Comparison of ENCODE assay signal across 8 mouse cellular contexts in the genomic region with DNA sequence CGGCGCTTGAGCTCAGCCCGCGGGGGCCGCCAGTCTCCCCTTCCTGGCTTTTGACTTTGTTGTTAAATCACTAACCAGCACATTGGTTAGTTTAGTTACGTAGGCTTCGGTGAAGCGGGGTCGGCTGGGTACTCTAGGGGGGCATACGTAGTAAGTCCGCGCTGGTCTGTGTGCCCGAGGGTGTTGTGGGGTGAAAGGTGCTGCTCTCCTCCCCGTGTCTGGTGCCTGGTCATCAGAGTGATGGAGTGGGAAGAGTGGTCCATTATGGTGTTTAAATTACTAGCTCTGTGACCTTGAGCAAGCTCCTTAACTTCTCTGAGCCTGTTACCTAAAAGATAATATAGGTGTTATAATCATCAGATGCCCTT. TPM values are rescaled to one million over a fixed set of nuclear protein-coding genes. Genes with fewer than 3 reads are reported as not detected.
DNase-seq lines count a peak whose midpoint lies in the region; ATAC-seq and TF ChIP-seq lines count a peak whose summit lies in the region.

No protein-coding gene starts in this region.

- peak; percentile 12; the same call in 1 of the 2 replicates for ATAC-seq in kidney, postnatal 0 days (replicated peaks; ENCODE audit: low FRiP score, low read depth)
- ATAC-seq in embryonic facial prominence, embryonic 12.5 days (ENCODE audit: insufficient number of reproducible peaks, insufficient read depth, low FRiP score, low TSS enrichment) = peak; percentile 22; the same call in 1 of the 2 replicates
- peak; percentile 42 for ATAC-seq in hindbrain, postnatal 0 days
- peak; percentile 63 for ATAC-seq in midbrain, embryonic 16.5 days
- ATAC-seq in CD4-positive, CD25-positive, alpha-beta regulatory T cell, adult 4 months = no peak

- no peak overlapping the region for H3K27ac ChIP-seq in kidney, postnatal 0 days
- H3K27ac ChIP-seq in embryonic facial prominence, embryonic 12.5 days = no peak overlapping the region
- H3K27ac ChIP-seq in hindbrain, postnatal 0 days = no peak overlapping the region
- H3K27ac ChIP-seq in midbrain, embryonic 16.5 days (ENCODE audit: low read length) = no peak overlapping the region

- H3K9ac ChIP-seq in kidney, postnatal 0 days (ENCODE audit: low read depth, low read length) = peak overlapping the region; percentile 50
- peak overlapping the region; percentile 54 for H3K9ac ChIP-seq in embryonic facial prominence, embryonic 12.5 days
- peak overlapping the region; percentile 66 for H3K9ac ChIP-seq in hindbrain, postnatal 0 days (replicated peaks; ENCODE audit: low read length)
- H3K9ac ChIP-seq in midbrain, embryonic 16.5 days (ENCODE audit: low read depth, low read length) = peak overlapping the region; percentile 81

- 2% methylated on average over 11 of the region's 14 CpGs for WGBS in kidney, postnatal 0 days
- WGBS in embryonic facial prominence, embryonic 12.5 days = under 1% methylated on average over 14 of the region's 14 CpGs
- WGBS in hindbrain, postnatal 0 days = under 1% methylated on average over 14 of the region's 14 CpGs
- 2% methylated on average over 14 of the region's 14 CpGs for WGBS in midbrain, embryonic 16.5 days

- H3K9me3 ChIP-seq in kidney, postnatal 0 days (replicated peaks; ENCODE audit: low read length) = no peaks in the 10 kb centered on the region
- H3K9me3 ChIP-seq in embryonic facial prominence, embryonic 12.5 days = no peaks in the 10 kb centered on the region
- H3K9me3 ChIP-seq in hindbrain, postnatal 0 days (ENCODE audit: low read length) = no peaks in the 10 kb centered on the region
- no peaks in the 10 kb centered on the region for H3K9me3 ChIP-seq in midbrain, embryonic 16.5 days (replicated peaks; ENCODE audit: control insufficient read depth, low read length, poor library complexity, severe bottlenecking)

- peak overlapping the region; percentile 56 for H3K4me3 ChIP-seq in kidney, postnatal 0 days (replicated peaks; ENCODE audit: low read depth, low read length)
- peak overlapping the region; percentile 53 for H3K4me3 ChIP-seq in embryonic facial prominence, embryonic 12.5 days
- H3K4me3 ChIP-seq in hindbrain, postnatal 0 days (ENCODE audit: low read length) = peak overlapping the region; percentile 67
- peak overlapping the region; percentile 58 for H3K4me3 ChIP-seq in midbrain, embryonic 16.5 days (ENCODE audit: low read depth, low read length)

- H3K36me3 ChIP-seq in kidney, postnatal 0 days (ENCODE audit: insufficient read depth, low read length) = no peaks in the 10 kb centered on the region
- H3K36me3 ChIP-seq in embryonic facial prominence, embryonic 12.5 days = no peaks in the 10 kb centered on the region
- no peaks in the 10 kb centered on the region for H3K36me3 ChIP-seq in hindbrain, postnatal 0 days (ENCODE audit: insufficient read depth, low read length)
- H3K36me3 ChIP-seq in midbrain, embryonic 16.5 days (ENCODE audit: control insufficient read depth, insufficient read depth, low read length) = no peaks in the 10 kb centered on the region

- peak overlapping the region; percentile 92 for H3K4me2 ChIP-seq in kidney, postnatal 0 days (ENCODE audit: low read length)
- peak overlapping the region; percentile 98 for H3K4me2 ChIP-seq in embryonic facial prominence, embryonic 12.5 days (replicated peaks)
- H3K4me2 ChIP-seq in hindbrain, postnatal 0 days (ENCODE audit: low read depth, low read length) = peak overlapping the region; percentile 100
- H3K4me2 ChIP-seq in midbrain, embryonic 16.5 days (ENCODE audit: low read length) = peak overlapping the region; percentile 73

- peaks cover 4% of the 10 kb centered on the region; the same call in 1 of the 2 replicates for H3K27me3 ChIP-seq in kidney, postnatal 0 days (ENCODE audit: insufficient read depth, low read length)
- peaks cover 35% of the 10 kb centered on the region for H3K27me3 ChIP-seq in embryonic facial prominence, embryonic 12.5 days
- H3K27me3 ChIP-seq in hindbrain, postnatal 0 days (ENCODE audit: insufficient read depth, low read length) = no peaks in the 10 kb centered on the region
- peaks cover 14% of the 10 kb centered on the region for H3K27me3 ChIP-seq in midbrain, embryonic 16.5 days (ENCODE audit: control insufficient read depth, insufficient read depth, low read depth, low read length)

- no peak for DNase-seq in kidney, postnatal 0 days (ENCODE audit: low spot score)
- DNase-seq in kidney, postnatal 14 days = no peak
- DNase-seq in hindbrain, postnatal 0 days (ENCODE audit: low spot score) = no peak
- DNase-seq in thymus, postnatal 14 days = no peak
- DNase-seq in ovary, postnatal 14 days (ENCODE audit: low spot score) = no peak

- 0 out of 2 replicates have a peak, but pooled peaks cover 4% of the 10 kb centered on the region for H3K4me1 ChIP-seq in kidney, postnatal 0 days (replicated peaks; ENCODE audit: insufficient read depth, low read length)
- no peaks in the 10 kb centered on the region for H3K4me1 ChIP-seq in embryonic facial prominence, embryonic 12.5 days
- no peaks in the 10 kb centered on the region for H3K4me1 ChIP-seq in hindbrain, postnatal 0 days (ENCODE audit: insufficient read depth, low read length)
- no peaks in the 10 kb centered on the region for H3K4me1 ChIP-seq in midbrain, embryonic 16.5 days (ENCODE audit: control insufficient read depth, insufficient read depth, low read length)

- TF ChIP-seq CTCF in kidney, postnatal 0 days (IDR thresholded peaks at IDR 0.05; ENCODE audit: low read depth) = no peak
- no peak for TF ChIP-seq CTCF in hindbrain, postnatal 0 days (IDR thresholded peaks at IDR 0.05; ENCODE audit: low read depth)

RNA-seq across cellular contexts. Expression of gene Lypd6b, which starts 0.5 kb away (rescaled TPM):
- polyA plus RNA-seq in kidney, postnatal 0 days (2015; fragmentation: Nextera tagmentation; extraction: Ambion mirVana) = 8.2 and 8.9 TPM in 2 replicates
- polyA plus RNA-seq in embryonic facial prominence, embryonic 12.5 days (2016; fragmentation: Nextera tagmentation; extraction: Ambion mirVana) = 5.2 and 7.9 TPM in 2 replicates
- total RNA-seq in hindbrain, postnatal 0 days (2014; rRNA removed) = 13.9 and 16.2 TPM in 2 replicates
- polyA plus RNA-seq in hindbrain, postnatal 0 days (2015; fragmentation: Nextera tagmentation; extraction: Ambion mirVana) = 17.4 and 21.8 TPM in 2 replicates
- polyA plus RNA-seq in midbrain, embryonic 16.5 days (2015; fragmentation: Nextera tagmentation; extraction: Ambion mirVana) = 13.3 and 20.5 TPM in 2 replicates
- under 1 TPM; 0.19 to 0.79 TPM for polyA plus RNA-seq in CD4-positive, CD25-positive, alpha-beta regulatory T cell, adult 4 months (2017; shearing (Covaris generic))
